Mouse (Mus musculus) yolk sac, embryonic 10.5 days (tissue): ENCODE measurements around the gene Mobp.
"Not testable (repeated sequence)": the region's sequence is repeated elsewhere in the genome, so short reads cannot be mapped to it uniquely, and the experiment has no call there.

ENCODE experiments used
- DNase-seq: peaks from one replicate; pipeline ENCODE4 v3.0.0-alpha.2; 2017; ENCODE audit warnings: low spot score

Mobp gene

GRCm38 (mm10) chr9:120149222-120149828 is at the start of gene Mobp:
TSS of gene Mobp (plus strand) at chr9:120149707.
- no peak for DNase-seq

- DNase-seq: no peak
Observed at GRCm38 (mm10) chr9:120101165-120101564, 48.3 kb upstream of the Mobp start.

GRCm38 (mm10) chr9:120108953-120109352 is 40.6 kb upstream of the Mobp start:
- DNase-seq: not testable (repeated sequence)

GRCm38 (mm10) chr9:120110211-120111018 is 39.1 kb upstream of the Mobp start, which contains the start of gene Slc25a38:
TSS of gene Slc25a38 (plus strand) at chr9:120110374.
- peak; percentile 92 for DNase-seq

- no peak for DNase-seq
Observed at GRCm38 (mm10) chr9:120111156-120111945, 38.2 kb upstream of the Mobp start.

DNA sequence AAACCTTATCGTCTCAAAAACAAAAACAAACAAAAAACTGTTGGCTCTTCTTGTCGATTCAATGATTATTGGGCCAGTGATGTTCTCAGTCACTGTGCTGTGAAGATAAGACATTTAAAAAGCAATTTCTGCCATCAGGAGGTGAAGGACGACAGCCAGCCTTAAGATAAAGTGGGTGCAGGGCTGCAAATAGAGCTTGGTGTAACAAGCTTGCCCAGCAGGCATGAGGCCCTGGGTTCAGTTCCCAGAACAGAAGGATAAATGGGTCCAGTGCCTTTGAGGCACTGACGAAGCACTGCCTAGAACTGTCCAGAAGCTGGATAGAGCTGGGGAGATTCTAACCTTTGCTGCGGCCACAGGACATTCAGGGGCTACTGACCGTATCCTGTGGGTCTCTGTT is 37.0 kb upstream of the Mobp start:
- DNase-seq: no peak

DNA sequence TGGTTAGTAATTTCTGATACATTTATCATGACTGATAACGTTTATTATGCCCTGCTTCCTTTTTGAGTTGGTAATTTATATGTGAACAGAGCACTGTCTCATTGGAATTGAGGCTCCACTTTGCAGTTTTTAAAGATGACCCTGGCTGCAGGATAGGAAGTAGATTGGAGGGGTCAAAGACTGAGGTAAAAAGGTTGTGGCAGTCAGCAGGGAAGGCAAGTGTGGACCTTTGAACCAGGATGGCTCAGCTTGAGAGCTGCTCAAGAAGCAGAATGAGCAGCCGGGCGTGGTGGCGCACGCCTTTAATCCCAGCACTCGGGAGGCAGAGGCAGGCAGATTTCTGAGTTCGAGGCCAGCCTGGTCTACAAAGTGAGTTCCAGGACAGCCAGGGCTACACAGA is 36.1 kb upstream of the Mobp start:
- DNase-seq: peak; percentile 80

DNA sequence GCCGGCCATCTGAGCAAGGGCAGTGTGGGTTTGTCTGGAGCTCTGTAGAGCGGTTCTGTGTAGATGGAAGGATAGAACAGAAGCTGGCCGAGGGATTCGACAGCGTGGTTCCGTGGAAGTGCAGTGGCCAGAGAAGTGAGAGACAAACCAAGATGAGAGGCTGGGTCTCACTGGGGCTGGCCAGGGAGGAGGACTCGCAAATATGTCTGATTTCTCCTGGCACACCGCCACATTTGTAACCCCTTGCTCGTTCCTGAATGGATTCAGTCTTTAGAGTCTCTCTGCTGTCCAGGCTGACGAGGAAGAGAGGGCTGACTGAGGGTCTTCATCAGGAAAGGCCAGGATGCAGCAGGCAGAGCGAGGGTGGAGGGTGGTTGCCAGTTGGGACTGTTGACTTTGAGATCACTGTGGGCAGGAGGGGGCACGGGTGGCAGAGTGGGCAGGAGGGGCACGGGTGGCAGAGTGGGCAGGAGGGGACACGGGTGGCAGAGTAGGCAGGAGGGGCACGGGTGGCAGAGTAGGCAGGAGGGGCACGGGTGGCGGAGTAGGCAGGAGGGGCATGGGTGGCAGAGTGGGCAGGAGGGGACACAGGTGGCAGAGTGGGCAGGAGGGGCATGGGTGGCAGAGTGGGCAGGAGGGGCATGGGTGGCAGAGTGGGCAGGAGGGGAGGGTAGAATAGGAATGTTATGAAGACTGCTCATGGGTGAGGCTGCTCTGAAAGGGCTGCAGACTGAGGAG is 35.3 kb upstream of the Mobp start:
- peak; percentile 80 for DNase-seq

- no peak for DNase-seq
Observed at GRCm38 (mm10) chr9:120114789-120115151, 34.7 kb upstream of the Mobp start.

GRCm38 (mm10) chr9:120115580-120115979 is 33.9 kb upstream of the Mobp start:
- DNase-seq: no peak

DNA sequence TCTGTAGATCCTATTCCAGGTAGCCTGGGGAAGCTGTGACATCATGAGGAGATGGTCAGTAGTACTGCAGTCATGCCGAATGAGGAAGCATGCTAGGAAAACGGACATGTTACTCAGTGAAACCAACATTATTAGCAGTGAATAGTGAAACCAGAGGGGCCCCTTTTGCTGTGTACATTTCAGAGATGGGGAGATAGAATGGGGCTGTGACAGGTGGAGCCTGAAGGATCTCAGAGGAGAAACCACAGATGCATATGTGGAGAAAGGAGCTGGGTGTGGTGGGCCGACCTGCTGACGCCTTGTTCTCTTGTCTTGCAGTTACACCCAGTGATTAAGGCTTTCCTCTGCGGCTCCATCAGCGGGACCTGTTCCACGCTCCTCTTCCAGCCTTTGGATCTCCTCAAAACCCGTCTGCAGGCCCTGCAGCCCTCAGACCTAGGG is 33.3 kb upstream of the Mobp start:
- DNase-seq: no peak

GRCm38 (mm10) chr9:120118212-120118611 is 31.3 kb upstream of the Mobp start:
- no peak for DNase-seq

DNA sequence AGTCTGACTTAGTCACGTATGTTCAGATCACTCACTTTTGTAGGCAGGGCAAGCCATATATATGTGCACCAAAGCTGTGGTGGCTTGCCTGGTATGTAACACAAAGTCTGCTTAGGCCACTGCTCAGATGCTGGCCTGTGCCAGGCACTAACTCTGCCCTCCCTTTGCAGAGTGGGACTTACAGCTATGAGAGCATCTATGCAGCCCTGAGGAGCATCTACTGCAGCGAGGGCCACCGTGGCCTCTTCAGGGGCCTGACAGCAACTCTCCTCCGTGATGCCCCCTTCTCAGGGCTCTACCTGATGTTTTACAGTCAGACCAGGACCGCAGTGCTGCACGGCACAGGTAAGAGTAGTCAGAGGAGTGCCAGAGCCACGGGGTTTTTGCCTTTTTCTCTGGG is 29.0 kb upstream of the Mobp start:
- DNase-seq: no peak

DNA sequence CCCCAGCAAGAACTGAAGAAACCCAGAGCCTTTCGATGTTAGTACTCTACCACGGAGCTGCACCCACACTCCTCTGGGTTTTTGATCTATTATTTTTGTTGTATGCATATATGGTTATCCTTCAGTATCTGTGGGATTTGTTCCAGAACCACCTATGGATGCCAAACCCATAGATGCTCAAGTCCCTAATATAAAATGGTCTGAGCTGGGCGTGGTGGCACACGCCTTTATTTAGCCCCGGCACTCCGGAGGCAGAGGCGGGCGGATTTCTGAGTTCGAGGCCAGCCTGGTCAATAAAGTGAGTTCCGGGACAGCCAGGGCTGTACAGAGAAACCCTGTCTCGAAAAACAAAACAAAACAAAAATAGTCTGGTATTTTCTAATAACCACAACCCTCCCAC is 22.6 kb upstream of the Mobp start:
- no peak for DNase-seq

DNA sequence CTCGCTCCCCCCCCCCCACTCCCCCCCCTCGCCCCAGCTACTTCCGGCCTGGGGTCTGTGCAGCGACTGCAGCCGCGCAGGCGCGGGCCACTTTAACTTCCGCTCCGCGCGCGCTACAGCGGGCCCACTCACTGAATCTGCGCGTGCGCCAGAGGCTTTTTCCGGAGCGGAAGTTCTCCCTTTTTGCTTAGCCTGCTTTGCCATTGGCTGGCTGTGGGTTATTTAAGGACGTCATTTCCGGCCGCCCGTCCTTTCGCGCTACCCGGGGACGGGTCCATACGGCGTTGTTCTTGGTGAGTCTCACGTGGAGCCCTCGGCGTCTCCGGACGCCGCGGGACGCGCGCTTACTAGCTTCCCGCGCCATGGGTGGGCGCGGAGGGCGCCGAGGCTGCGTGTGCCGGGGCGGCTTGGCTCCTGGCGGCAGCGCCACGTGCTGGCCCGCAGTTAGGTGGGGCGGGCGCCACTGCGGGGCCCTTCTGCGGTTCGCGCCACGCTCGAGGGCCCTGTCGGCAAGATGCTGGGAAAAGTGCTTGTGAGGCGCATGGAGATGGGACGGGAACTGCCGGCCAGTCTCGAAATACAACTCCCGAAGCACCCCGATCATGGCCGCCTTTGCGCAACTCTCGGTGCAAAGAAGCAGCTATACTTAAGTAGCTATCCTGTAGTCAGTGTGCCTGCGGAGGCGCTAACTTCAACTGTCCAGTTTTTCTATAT is 21.8 kb upstream of the Mobp start, which contains the start of gene Rpsa:
Gene Rpsa (plus strand): TSS at position 152 of the 714 bp plus-strand sequence.
- DNase-seq: peak; percentile 98

DNA sequence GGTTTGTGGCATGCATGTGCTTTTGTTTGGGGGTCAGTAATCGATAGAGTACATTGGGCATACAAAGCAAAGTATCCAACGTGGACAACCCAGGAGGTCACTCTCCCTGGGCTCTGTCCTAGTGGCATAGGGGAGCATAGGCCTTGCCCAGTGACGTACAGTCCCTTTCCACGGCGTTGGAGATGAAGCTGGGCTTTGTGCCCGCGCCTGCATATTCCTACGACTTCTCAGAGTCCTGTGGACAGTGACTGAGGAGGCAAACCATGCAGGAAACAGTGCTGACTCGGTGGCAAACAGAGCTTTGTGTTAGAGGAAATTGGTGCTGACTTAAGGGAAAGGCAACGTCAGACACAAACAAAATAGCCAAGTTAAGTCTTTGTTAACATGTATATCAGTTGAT is 20.2 kb upstream of the Mobp start:
- no peak for DNase-seq

GRCm38 (mm10) chr9:120131784-120132288 is 17.7 kb upstream of the Mobp start:
- DNase-seq: no peak

- peak; percentile 52 for DNase-seq
Observed at GRCm38 (mm10) chr9:120132980-120133754, 16.3 kb upstream of the Mobp start.

- DNase-seq: no peak
Observed at GRCm38 (mm10) chr9:120133755-120134475, 15.6 kb upstream of the Mobp start.
